Mouse (Mus musculus) heart, postnatal 0 days (tissue): ENCODE data around the gene C2cd4b. TPM values are rescaled to one million over a fixed set of nuclear protein-coding genes. Genes with fewer than 3 reads are reported as not detected.
A peak's percentile ranks its signal among the peaks of the same experiment; 100 is the strongest.
"Not testable (repeated sequence)": the region's sequence is repeated elsewhere in the genome, so short reads cannot be mapped to it uniquely, and the experiment has no call there.

ENCODE experiments used
- ATAC-seq: fragments of 200-750 bp; cut with Nextera tagmentation; 2 replicates; pipeline ENCODE4 v1.8.0; 2017; ENCODE audit warnings: low read depth, moderate number of reproducible peaks, moderate library complexity; ENCODE audit not compliant: insufficient read depth
- DNase-seq: peaks from one replicate; pipeline ENCODE4 v3.0.0-alpha.2; 2016; ENCODE audit warnings: low spot score
- H3K27ac ChIP-seq: fragments of 300-500 bp; sonication (generic); 2 replicates; pipeline ENCODE4 v1.5.1; 2014; ENCODE audit warnings: low read depth, mild to moderate bottlenecking
- H3K27me3 ChIP-seq: fragments of 300-500 bp; sonication (generic); 2 replicates; pipeline ENCODE4 v1.6.1; 2014; ENCODE audit warnings: low read length, mixed read lengths; ENCODE audit not compliant: control insufficient read depth, insufficient read depth
- H3K36me3 ChIP-seq: fragments of 300-500 bp; sonication (generic); replicated peaks from 2 replicates; pipeline ENCODE4 v1.6.1; 2014; ENCODE audit warnings: low read length, mixed read lengths; ENCODE audit not compliant: control insufficient read depth, insufficient read depth
- H3K4me1 ChIP-seq: fragments of 300-500 bp; sonication (generic); 2 replicates; pipeline ENCODE4 v1.6.1; 2014; ENCODE audit warnings: antibody characterized with exemption; ENCODE audit not compliant: control insufficient read depth, insufficient read depth
- H3K4me2 ChIP-seq: fragments of 300-500 bp; sonication (generic); 2 replicates; pipeline ENCODE4 v1.6.1; 2014; ENCODE audit warnings: low read depth, mild to moderate bottlenecking, low read length, moderate library complexity
- H3K4me3 ChIP-seq: fragments of 300-500 bp; sonication (generic); 2 replicates; pipeline ENCODE4 v1.5.1; 2014; ENCODE audit warnings: low read depth, low read length
- H3K9ac ChIP-seq: fragments of 300-500 bp; sonication (generic); replicated peaks from 2 replicates; pipeline ENCODE4 v1.6.1; 2014; ENCODE audit warnings: low read depth, low read length, mixed read lengths
- H3K9me3 ChIP-seq: fragments of 300-500 bp; sonication (generic); replicated peaks from 2 replicates; pipeline ENCODE4 v1.6.1; 2016; ENCODE audit warnings: low read length; ENCODE audit not compliant: control insufficient read depth
- CTCF ChIP-seq: IDR thresholded peaks from 2 replicates; pipeline ENCODE4 v1.5.1; 2016; ENCODE audit warnings: antibody characterized with exemption, control low read depth, low read depth
- EP300 ChIP-seq: IDR thresholded peaks from 2 replicates; pipeline ENCODE4 v1.6.1; 2016; ENCODE audit warnings: antibody characterized with exemption, low read depth
- WGBS: fragments of 180-500 bp; shearing (Covaris S2); extraction: QIAGEN DNeasy Blood & Tissue Kit; methylation state at CpG from one replicate; pipeline ENCODE4 v1.1.7; 2014; 5-methylcytosine and 5-hydroxymethylcytosine counted together
- polyA plus RNA-seq: library from polyadenylated mRNA; unstranded; fragments of >200 nt; fragmentation: Nextera tagmentation; extraction: Ambion mirVana; gene quantifications from 2 replicates; pipeline ENCODE4 v1.2.1, GENCODE M21; 2015
- total RNA-seq: library from RNA; depleted of rRNA; stranded (reverse); fragments of >200 nt; gene quantifications from 2 replicates; pipeline ENCODE4 v1.2.3, GENCODE M21; 2014; ENCODE audit warnings: low replicate concordance

The C2cd4b gene
- total and polyA plus RNA-seq, 2 experiments from 2014 or later: 3.7 to 15.8 TPM

- Histone ChIP-seq H3K9me3 (no peaks in the 10 kb centered on the region), H3K27me3 (no peaks in the 10 kb centered on the region), H3K36me3 (no peaks in the 10 kb centered on the region), H3K4me3 (no peak overlapping the region), H3K4me1 (no peaks in the 10 kb centered on the region), H3K4me2 (no peak overlapping the region), H3K27ac (no peak overlapping the region), H3K9ac (no peak overlapping the region)
- DNase-seq (no peak), ATAC-seq (peak; percentile 56; the same call in 1 of the 2 replicates)
- whole genome bisulfite sequencing: 73% methylated on average over 16 of the region's 16 CpGs
- TF ChIP-seq EP300 (no peak), CTCF (no peak)
Measured at GRCm38 (mm10) chr9:67753411-67754182, 5.6 kb upstream of the C2cd4b start.

DNA sequence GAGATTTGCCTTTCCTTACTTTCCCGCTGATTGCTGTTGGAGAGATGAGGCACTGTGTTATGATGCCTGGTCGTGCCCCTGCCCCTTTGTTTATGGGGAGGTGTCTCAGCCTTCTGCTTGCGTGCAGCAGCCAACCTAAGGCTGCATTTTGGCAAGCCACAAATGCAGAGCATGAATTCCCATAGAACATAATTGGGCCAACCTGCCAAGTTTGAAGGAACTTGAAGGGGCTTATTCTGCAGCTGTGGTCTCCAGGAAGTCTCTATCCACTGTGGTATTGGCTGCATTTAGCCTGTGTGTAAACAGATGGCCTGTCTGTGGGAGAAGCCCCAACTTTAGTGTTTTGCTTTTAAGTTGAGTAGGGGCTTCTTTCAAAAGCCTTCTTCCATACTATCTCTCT, 4.5 kb upstream of the C2cd4b start:
- no peak overlapping the region for H3K9ac ChIP-seq
- H3K36me3 ChIP-seq: no peaks in the 10 kb centered on the region
- TF ChIP-seq EP300 (no peak), CTCF (no peak)
- no peak overlapping the region for H3K4me3 ChIP-seq
- H3K4me2 ChIP-seq: no peak overlapping the region
- H3K27me3 ChIP-seq: peaks cover 5% of the 10 kb centered on the region; the same call in 1 of the 2 replicates
- DNase-seq: no peak
- no peaks in the 10 kb centered on the region for H3K4me1 ChIP-seq
- no peak for ATAC-seq
- 74% methylated on average over 3 of the region's 3 CpGs for WGBS
- no peaks in the 10 kb centered on the region for H3K9me3 ChIP-seq
- H3K27ac ChIP-seq: no peak overlapping the region

- H3K27me3 ChIP-seq: peaks cover 15% of the 10 kb centered on the region; the same call in 1 of the 2 replicates
- H3K4me3 ChIP-seq: peak overlapping the region; percentile 61
- H3K9me3 ChIP-seq: no peaks in the 10 kb centered on the region; the same call in 1 of the 2 replicates
- H3K9ac ChIP-seq: no peak overlapping the region
- TF ChIP-seq EP300 (no peak), CTCF (peak; percentile 90)
- H3K4me1 ChIP-seq: no peaks in the 10 kb centered on the region
- H3K27ac ChIP-seq: no peak overlapping the region
- peak overlapping the region; percentile 95 for H3K4me2 ChIP-seq
- WGBS: 2% methylated on average over 9 of the region's 9 CpGs
- DNase-seq (peak; percentile 75), ATAC-seq (peak; percentile 56)
- H3K36me3 ChIP-seq: no peaks in the 10 kb centered on the region
Measured at GRCm38 (mm10) chr9:67758686-67759085, 551 bp upstream of the C2cd4b start.

GRCm38 (mm10) chr9:67759956-67760764, 923 bp downstream of the C2cd4b start:
- H3K4me2 ChIP-seq: peak overlapping the region; percentile 95
- not testable (repeated sequence) for H3K36me3 ChIP-seq, DNase-seq, H3K4me1 ChIP-seq, H3K9me3 ChIP-seq
- H3K27ac ChIP-seq: peak overlapping the region; percentile 77
- 0% methylated on average over 68 of the region's 114 CpGs for WGBS
- ATAC-seq: peak; percentile 82
- peaks cover 15% of the 10 kb centered on the region; the same call in 1 of the 2 replicates for H3K27me3 ChIP-seq
- H3K4me3 ChIP-seq: peak overlapping the region; percentile 61
- peak overlapping the region; percentile 67 for H3K9ac ChIP-seq

GRCm38 (mm10) chr9:67760991-67761390, 1.8 kb downstream of the C2cd4b start:
- Histone ChIP-seq H3K36me3 (no peaks in the 10 kb centered on the region), H3K27me3 (peaks cover 15% of the 10 kb centered on the region; the same call in 1 of the 2 replicates), H3K27ac (no peak overlapping the region), H3K4me3 (peak overlapping the region; percentile 61), H3K9ac (peak overlapping the region; percentile 67; the same call in 1 of the 2 replicates), H3K4me2 (peak overlapping the region; percentile 95), H3K9me3 (no peaks in the 10 kb centered on the region; the same call in 1 of the 2 replicates), H3K4me1 (no peaks in the 10 kb centered on the region)
- TF ChIP-seq EP300: no peak
- TF ChIP-seq CTCF: no peak
- 76% methylated on average over 6 of the region's 6 CpGs for WGBS
- ATAC-seq (no peak), DNase-seq (no peak)
